Mouse (Mus musculus) liver, adult (tissue): ENCODE measurements at regions not wholly inside any gene's neighbourhood (a gene's known extent, or its start where the extent isn't known, plus 50 kb on each side); places are given as distances from the start of the nearest gene placed in this dataset.

Source experiments
- GATA4 ChIP-seq: IDR thresholded peaks from 2 replicates; pipeline ENCODE4 v1.6.1; 2014; ENCODE audit warnings: mild to moderate bottlenecking, low read length; ENCODE audit not compliant: insufficient replicate concordance

DNA sequence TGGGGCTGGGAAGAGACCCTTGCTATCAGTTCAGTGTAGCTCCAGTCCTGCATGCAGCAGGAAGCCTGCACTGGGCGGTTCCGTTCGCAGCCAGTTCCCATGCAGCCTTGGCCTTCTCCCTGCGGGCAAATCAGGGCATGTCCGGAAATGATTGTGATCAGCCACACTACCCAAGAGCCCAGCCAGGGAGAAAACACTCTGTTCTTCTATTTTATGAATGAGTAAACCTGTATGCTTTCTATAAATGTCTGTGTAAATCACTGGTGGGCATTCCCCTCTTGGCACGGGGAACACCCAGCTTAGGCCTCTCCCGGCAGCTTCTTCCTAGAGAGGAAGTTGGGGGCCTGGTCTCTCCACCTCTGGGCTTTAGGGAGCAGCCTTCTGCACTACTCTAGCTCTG, 205.8 kb downstream of the Sox9 start:
- no peak for TF ChIP-seq GATA4

DNA sequence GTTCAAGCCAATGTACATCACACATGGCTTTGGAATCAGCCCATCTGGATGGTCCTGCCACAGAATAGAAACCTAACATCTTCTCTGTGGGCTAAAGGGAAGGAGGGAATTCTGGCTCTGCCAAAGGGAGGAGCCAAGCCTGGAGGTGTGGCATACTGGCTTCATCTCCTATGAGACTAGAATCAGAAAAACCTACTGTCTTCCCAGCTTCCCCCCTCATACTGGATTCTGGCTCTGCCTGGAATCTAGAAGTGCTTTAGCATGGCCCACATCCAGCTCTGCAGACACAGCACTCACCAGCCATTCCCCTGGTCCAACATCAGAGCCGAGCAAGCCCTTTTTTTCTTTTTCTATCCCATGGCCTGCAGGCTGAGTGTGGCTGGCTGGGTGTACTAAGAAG, 206.9 kb downstream of the Sox9 start:
- TF ChIP-seq GATA4: no peak

DNA sequence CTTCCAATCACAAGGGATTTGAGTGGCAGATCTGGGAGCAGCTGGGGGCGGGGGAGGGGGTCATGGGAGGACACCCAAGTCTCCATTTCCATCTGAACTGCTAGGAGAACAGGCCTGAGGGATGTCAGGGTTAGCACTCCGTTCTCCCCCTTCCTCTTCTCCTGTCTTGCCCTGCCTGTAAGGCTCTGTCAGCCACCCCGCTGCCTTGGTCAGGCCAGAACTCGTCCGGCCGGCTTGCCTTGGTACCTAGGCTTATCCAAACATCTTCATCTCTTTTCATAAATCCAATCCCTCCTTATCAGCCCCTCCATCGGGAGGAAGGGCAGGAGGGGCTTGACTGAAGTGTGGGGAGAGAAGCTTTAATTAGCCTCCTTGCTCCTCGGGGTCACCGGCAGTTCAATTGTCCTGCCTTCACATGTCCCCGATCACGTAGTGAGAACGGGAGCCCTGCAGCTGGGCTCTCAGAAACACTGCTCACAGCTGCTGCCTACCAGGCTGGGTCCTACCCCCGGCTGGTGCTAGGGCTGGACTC, 208.0 kb downstream of the Sox9 start:
- no peak for TF ChIP-seq GATA4

DNA sequence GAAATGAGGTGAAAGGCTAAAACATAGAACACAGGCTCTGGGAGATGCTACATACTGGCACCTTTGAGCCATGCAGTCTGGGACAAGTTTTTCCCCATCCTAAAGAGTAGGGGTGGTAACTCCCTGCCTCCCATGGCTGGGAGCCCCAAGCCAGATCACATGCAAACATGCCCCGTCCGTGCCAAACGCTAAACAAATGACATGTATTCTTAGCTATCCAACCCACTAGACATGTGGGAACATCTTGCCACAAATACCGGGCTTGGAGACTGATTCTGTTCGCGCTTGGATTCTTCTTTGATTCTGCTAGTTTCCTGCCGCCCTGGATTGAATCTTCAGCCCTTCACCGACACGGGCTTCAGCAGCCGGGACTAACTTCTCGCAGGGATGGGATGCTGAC, 208.7 kb downstream of the Sox9 start:
- TF ChIP-seq GATA4: no peak

DNA sequence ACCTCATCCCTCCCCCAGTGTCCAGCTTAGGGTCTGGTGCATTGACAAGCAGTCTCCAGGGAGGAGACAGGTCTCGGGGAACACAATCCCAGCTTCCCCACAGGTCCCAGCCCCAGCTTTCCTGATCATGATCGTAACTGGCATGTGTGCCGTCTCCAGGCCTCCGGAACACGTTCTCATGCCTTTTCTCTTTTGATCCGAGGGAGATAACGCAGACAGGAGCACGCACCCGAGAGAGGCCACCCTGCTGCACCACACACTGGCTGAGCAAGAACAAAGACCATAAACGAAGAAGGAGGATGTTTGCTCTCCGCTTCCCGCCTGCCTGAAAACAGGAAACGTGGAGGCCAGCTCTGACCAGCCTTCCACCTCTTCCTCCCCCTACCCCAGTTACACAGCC, 209.8 kb downstream of the Sox9 start:
- TF ChIP-seq GATA4: no peak

DNA sequence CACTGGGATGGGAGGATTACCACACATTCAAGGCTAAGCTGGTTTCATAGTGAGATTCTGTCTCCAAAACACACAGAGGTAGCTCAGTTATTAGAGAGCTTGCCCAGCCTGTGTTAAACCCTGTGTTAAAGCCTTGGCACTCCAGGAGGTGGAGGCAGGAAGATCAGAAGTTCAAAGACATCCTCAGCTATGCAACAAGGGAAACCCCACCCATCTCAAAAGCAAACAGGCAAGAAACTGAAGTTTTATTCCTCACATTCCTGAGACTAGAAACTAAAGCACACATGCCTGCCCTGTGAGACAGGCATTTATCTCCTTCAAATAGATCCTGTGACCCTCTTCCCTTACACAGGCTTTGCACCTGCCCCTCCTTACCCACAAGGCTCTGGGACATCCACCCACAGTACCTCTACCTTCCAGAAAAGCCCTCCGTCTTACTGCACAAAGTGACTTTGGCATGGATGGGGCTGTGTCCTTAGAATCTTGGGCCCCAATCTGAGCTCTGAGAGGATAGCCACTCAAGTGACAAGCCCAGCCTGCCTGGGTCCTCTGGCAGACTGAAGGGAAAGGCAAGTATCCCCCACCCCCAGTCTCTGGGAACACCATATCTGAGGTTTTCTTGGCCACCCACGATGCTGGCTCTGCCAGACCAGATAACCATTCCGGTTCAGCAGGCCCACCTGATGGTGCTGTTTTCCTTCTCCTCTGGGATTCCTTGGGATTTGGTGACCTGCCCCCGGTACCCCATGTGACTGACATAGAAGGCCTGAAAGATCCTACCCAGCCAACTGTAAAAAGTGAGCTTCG, 217.0 kb downstream of the Sox9 start:
- TF ChIP-seq GATA4: no peak

DNA sequence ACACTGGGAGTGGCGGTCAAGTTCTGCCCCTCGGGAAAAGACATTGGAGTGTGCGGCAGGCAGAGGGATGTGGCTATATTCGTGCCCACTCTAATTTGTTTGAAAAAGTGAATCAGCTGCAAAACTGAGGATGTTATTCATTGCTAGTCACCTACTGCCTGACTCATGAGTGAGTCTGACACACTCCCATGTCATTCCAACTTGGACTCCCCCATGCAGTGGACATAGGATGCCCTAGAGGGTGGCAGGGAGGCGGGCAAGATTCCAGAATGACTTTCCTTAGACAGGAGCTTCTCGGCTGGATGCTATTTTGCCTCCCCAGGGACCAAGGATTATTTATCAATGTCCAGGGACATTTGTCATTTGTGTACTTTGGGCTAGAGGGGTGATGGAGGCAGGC, 219.0 kb downstream of the Sox9 start:
- no peak for TF ChIP-seq GATA4

DNA sequence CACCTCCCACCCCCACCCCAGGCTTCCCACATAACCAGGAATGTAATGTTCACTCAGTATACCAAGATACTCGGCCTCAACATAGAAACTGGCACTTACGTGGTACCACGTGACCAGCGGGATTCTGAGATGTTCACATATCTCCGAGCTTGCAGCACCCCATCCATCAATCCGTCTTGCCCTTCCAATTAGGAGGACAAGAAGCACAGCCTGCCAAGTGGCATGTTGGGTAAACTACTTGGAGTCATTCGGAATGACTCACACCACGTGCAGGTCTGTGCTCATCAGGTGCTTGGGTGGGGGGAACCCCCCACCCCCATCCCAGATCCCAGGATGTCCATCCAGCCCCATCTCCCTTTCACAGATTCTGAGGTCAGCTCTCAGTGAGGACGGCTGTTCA, 223.9 kb downstream of the Sox9 start:
- no peak for TF ChIP-seq GATA4

DNA sequence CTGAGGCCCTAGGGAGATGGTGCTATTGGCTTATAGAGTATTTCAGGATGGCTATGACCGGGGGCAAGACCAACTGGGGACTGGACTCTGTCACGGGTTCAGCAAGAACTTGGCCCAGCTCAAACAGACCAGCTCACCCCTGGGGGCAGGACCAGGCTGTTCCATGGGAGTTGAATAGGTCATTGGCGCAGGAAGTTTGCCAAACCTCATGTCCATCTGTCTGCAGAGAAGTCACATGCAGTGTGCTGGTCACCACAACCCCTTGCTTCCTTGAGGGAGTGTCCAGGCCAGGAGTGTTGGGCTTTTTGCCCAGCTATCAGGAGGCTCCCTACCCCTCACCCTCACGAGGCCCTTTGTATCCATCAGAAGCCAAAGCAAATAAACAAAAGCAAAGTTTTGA, 226.5 kb downstream of the Sox9 start:
- TF ChIP-seq GATA4: no peak

DNA sequence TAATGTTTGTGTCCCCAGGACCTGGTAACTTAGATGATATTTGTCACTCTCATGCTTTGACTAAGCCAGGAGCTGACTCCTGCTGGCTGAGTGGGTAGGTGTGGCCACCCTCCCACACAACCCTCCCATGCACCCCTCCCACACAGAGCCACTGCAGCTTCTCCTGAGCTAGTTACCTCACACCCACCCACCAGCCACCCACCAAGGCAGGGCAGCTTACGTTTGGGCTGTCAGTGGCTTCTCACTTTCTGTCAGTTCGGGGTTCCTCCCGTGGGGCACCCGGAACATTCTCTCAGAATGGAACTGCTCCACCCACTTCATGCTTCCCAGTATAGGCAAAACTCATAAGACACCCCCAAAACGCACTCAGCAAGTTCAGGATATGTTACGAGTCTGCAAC, 227.4 kb downstream of the Sox9 start:
- TF ChIP-seq GATA4: no peak

DNA sequence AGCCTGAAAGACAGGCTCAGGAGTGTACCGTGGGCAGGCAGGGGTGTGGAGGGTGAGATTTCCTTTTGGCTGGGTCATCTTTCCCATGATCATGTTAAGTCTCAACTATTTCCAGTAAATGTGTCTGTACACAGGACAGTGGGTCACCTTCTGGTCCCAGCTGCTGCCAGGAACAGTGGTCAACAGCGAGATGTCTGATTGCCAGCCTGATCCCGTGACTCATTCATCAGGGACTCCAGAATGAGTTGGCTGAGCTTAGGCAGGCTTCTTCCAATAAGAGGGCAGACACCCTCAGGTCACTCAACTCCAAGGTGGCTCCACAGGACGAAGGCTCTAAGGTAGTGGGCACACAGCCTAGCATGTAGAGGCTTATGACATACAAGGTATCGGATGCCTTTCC, 228.9 kb downstream of the Sox9 start:
- TF ChIP-seq GATA4: no peak

DNA sequence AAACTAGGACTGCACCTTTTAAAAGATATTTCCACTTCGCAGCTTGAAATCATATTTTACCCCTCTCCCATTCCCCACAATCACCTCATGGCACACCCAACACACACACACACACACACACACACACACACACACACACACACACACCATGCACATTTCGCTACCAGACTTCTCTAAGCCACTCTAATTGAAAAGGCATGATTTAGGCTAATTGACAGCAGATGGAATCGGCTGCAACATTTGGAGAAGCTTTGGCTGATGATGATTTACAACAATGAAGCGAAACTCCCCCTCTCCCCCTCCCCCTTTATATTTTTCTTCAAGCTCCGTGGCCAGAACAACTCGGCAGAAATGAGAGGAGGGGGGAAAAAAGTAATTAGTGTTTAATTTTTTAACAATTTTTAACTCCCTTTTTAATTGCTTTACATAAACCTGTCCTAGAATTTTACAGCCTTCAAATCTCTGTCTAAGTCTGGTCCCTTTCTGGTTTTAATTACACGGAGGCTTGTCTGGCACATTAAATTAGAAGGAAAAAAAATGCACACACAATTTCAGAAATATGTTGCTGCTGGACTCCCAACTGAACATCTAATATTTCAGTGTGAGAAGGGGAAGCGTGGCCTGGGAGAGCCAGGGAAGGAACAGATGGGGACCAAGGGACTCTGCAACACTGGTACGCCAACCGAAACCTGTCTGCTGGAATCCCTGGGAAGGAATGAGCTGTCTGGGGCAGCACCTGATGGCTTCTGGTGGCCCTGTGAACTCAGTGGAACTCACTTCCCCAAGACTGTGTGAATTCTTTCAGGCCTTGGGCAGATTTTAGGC, 232.4 kb downstream of the Sox9 start:
- no peak for TF ChIP-seq GATA4

DNA sequence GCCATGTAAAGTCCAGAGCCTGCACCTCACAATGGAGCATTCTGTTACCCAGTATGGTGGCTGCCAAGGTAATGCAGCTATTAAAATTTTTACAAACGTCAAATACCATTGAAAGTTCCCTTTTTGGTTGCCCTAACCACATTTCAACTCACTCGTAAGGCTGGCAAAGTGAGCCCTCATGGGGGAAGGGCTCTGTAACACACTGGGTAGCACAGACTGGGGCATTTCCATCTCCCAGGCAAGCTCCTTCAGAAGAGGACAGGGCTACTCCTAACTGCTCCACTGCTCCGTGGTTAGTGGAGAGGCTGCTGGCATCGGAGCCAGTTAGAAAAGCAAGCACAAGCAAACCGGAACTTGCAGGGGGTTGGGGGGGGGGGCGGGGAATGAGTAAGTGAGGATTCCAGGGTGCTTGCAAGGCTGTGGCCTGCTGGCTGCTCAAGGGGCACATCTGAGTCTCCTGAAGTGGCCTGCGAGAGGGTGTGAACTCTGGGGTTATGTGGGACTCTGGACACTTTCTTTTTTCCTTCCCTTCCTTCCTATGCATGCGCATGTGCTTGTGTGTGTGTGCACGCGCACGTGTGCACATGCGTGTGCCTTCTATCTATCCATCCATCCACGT, 233.8 kb downstream of the Sox9 start:
- TF ChIP-seq GATA4: no peak

DNA sequence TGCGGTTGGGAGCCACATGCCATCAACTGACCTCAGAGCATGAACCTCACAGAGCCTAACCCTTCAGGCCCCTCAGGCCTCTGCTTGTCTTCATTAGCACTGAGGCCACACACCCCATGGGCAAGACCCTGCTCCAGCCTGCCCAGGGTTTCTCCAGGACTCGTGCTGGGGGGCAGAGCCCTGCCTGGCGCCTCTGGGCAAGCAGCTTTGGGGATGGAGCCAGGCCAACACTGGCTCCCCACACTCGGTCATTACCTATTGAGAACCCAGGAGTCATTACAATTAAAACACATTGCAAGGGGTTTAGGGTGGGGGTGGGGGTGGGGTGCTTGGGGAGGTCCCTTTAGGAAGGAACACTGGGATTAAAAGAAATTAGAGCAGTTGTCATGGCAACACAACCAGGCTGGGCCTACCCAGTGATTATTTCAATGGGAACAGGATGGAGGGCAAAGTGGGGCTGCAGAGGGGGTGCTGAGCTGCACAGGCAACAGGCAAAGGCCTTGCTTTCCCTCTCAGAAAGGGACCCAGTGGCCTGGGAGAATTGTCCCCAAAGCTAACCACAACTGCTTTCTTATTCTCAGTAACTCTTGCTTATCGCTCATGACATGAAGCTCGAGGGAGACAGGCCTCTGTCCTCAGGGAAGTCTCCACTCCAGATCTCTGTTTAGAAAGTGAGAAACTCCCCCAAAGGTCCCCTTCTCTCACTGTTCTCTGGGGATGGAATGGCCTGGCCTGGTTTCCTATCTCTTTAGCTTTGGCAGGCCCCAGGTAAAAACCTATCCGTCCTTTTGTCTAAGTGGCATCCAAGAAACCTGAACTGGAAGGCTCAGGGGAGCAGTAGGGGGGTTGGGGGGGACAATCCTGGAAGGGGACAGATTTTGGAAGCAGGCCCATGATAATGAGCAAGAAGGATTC, 235.0 kb downstream of the Sox9 start:
- no peak for TF ChIP-seq GATA4

DNA sequence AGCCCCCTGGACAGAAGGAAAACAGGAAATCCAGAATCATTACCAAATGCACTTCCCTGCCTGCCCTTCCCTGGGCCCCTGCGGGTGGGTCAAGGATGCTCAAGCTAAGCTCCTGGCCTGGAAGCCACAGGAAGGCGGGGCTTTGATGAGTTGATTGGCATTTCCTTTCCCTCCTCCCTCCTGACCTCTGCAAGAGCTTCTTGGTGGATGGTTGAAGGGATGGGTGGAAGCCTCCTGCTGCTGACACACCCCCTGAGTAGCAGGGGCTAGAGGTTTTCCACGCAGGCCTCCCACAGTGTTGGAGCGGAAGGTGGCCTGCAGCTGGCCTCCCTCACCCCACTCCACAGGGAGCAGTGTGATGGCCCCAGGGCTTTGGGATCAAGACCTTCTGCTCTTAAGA, 239.5 kb downstream of the Sox9 start:
- no peak for TF ChIP-seq GATA4
